Mouse (Mus musculus) MEL (cell line): Measurements from ENCODE around the gene Gm18336. TPM values are rescaled to one million over a fixed set of nuclear protein-coding genes. Genes with fewer than 3 reads are reported as not detected.

Experiments
- DNase-seq: peaks from one replicate; pipeline ENCODE4 v3.0.0; 2011; ENCODE audit warnings: low read depth, low spot score
- H3K27ac ChIP-seq: 2 replicates; pipeline ENCODE4 v1.5.1; 2012; ENCODE audit warnings: low read depth, mild to moderate bottlenecking, control low read depth, low read length, moderate library complexity; ENCODE audit not compliant: control insufficient read depth
- H3K27me3 ChIP-seq, 2 experiments: fragments of 150-350 bp in 1 of 2; sonication (generic) in 1 of 2; 2 replicates each; pipeline ENCODE4 v1.6.1; 2012; ENCODE audit warnings: low read length in 2 of 2, mild to moderate bottlenecking in 2 of 2, improper control_type of control experiment in 1 of 2, moderate library complexity in 1 of 2; ENCODE audit not compliant: insufficient read depth in 2 of 2, control insufficient read depth in 1 of 2
- H3K36me3 ChIP-seq, 2 experiments: 2 replicates each; pipeline ENCODE4 v1.6.1; 2012 to 2014; ENCODE audit warnings: low read length in 2 of 2, improper control_type of control experiment in 1 of 2, inconsistent platforms in 1 of 2, mild to moderate bottlenecking in 1 of 2; ENCODE audit not compliant: insufficient read depth in 2 of 2, control insufficient read depth in 1 of 2
- H3K4me1 ChIP-seq, 2 experiments: fragments of 150-350 bp in 1 of 2; sonication (generic) in 1 of 2; 2 replicates each; pipeline ENCODE4 v1.6.1; 2012; ENCODE audit warnings: low read length in 2 of 2, improper control_type of control experiment in 1 of 2, mild to moderate bottlenecking in 1 of 2; ENCODE audit not compliant: insufficient read depth in 2 of 2, control insufficient read depth in 1 of 2
- H3K4me3 ChIP-seq, 2 experiments: fragments of 150-350 bp in 1 of 2; sonication (generic) in 1 of 2; 2 replicates each; pipeline ENCODE4 v1.5.1; 2012; ENCODE audit warnings: low read depth in 2 of 2, low read length in 2 of 2, mild to moderate bottlenecking in 2 of 2, moderate library complexity in 2 of 2, control low read depth in 1 of 2, improper control_type of control experiment in 1 of 2; ENCODE audit not compliant: control insufficient read depth in 1 of 2, insufficient read depth in 1 of 2
- H3K79me2 ChIP-seq: 2 replicates; pipeline ENCODE4 v1.6.1; 2012; ENCODE audit warnings: mild to moderate bottlenecking, low read length, moderate library complexity; ENCODE audit not compliant: control insufficient read depth, poor library complexity, insufficient read depth
- H3K9ac ChIP-seq: 2 replicates; pipeline ENCODE4 v1.6.1; 2012; ENCODE audit warnings: low read depth, mild to moderate bottlenecking, control low read depth, low read length, moderate library complexity; ENCODE audit not compliant: control insufficient read depth, poor library complexity, severe bottlenecking
- H3K9me3 ChIP-seq: fragments of 150-350 bp; sonication (generic); replicated peaks from 2 replicates; pipeline ENCODE4 v1.6.1; 2012; ENCODE audit warnings: mild to moderate bottlenecking, low read length, improper control_type of control experiment, moderate library complexity; ENCODE audit not compliant: insufficient read depth
- BHLHE40 ChIP-seq: IDR thresholded peaks from 2 replicates; pipeline ENCODE4 v1.6.1; 2012; ENCODE audit warnings: low read depth, mild to moderate bottlenecking, inconsistent platforms, low read length, improper control_type of control experiment, borderline replicate concordance
- CHD1 ChIP-seq: IDR thresholded peaks from 2 replicates; pipeline ENCODE4 v1.6.1; 2012; ENCODE audit warnings: low read depth, mild to moderate bottlenecking, inconsistent platforms, low read length, improper control_type of control experiment
- CTCF ChIP-seq, 3 experiments: IDR thresholded peaks in 2 of 3; conservative IDR thresholded peaks in 1 of 3; 2 replicates each; pipeline ENCODE4 v1.5.1; 2011 to 2012; ENCODE audit warnings: low read length in 3 of 3, low read depth in 2 of 3, mild to moderate bottlenecking in 2 of 3, improper control_type of control experiment in 1 of 3, inconsistent platforms in 1 of 3, mixed read lengths in 1 of 3, moderate library complexity in 1 of 3; ENCODE audit not compliant: control insufficient read depth in 1 of 3, insufficient read depth in 1 of 3, poor library complexity in 1 of 3, severe bottlenecking in 1 of 3
- GABPA ChIP-seq: IDR thresholded peaks from 2 replicates; pipeline ENCODE4 v1.6.1; 2012; ENCODE audit warnings: low read depth, mild to moderate bottlenecking, inconsistent platforms, low read length, improper control_type of control experiment, moderate library complexity
- HCFC1 ChIP-seq: IDR thresholded peaks from 2 replicates; pipeline ENCODE4 v1.6.1; 2012; ENCODE audit warnings: low read depth, mild to moderate bottlenecking, inconsistent platforms, low read length, improper control_type of control experiment, moderate library complexity
- MYC ChIP-seq: IDR thresholded peaks from 2 replicates; pipeline ENCODE4 v1.6.1; 2011; ENCODE audit warnings: low read depth, mild to moderate bottlenecking, low read length, improper control_type of control experiment, moderate library complexity
- NELFE ChIP-seq: IDR thresholded peaks from 2 replicates; pipeline ENCODE4 v1.6.1; 2011; ENCODE audit warnings: low read depth, low read length, improper control_type of control experiment
- RAD21 ChIP-seq: IDR thresholded peaks from 2 replicates; pipeline ENCODE4 v1.6.1; 2011; ENCODE audit warnings: mild to moderate bottlenecking, low read depth, low read length, improper control_type of control experiment
- RCOR1 ChIP-seq: IDR thresholded peaks from 2 replicates; pipeline ENCODE4 v1.6.1; 2012; ENCODE audit warnings: low read depth, mild to moderate bottlenecking, inconsistent platforms, low read length, improper control_type of control experiment
- SIN3A ChIP-seq: IDR thresholded peaks from 2 replicates; pipeline ENCODE4 v1.6.1; 2012; ENCODE audit warnings: low read length, improper control_type of control experiment, inconsistent platforms
- SMC3 ChIP-seq: IDR thresholded peaks from 2 replicates; pipeline ENCODE4 v1.6.1; 2011; ENCODE audit warnings: low read depth, low read length, improper control_type of control experiment
- TAL1 ChIP-seq: IDR thresholded peaks from 2 replicates; pipeline ENCODE4 v1.6.1; 2012; ENCODE audit warnings: mild to moderate bottlenecking, inconsistent platforms, low read length, moderate library complexity, mixed read lengths
- USF2 ChIP-seq, 2 experiments: IDR thresholded peaks; 2 replicates each; pipeline ENCODE4 v1.6.1; 2011 to 2012; ENCODE audit warnings: improper control_type of control experiment in 2 of 2, low read length in 2 of 2, borderline replicate concordance in 1 of 2, inconsistent platforms in 1 of 2, low read depth in 1 of 2, mild to moderate bottlenecking in 1 of 2; ENCODE audit not compliant: insufficient read depth in 1 of 2
- ZC3H11A ChIP-seq: IDR thresholded peaks from 2 replicates; pipeline ENCODE4 v1.6.1; 2012; ENCODE audit warnings: low read depth, mild to moderate bottlenecking, inconsistent platforms, low read length, improper control_type of control experiment
- ZKSCAN1 ChIP-seq: IDR thresholded peaks from 2 replicates; pipeline ENCODE4 v1.6.1; 2012; ENCODE audit warnings: low read depth, mild to moderate bottlenecking, inconsistent platforms, low read length, improper control_type of control experiment, moderate library complexity
- polyA plus RNA-seq, 2 experiments: library from polyadenylated mRNA; stranded (reverse) in 1 of 2; unstranded in 1 of 2; fragments of >175 nt in 1 of 2; fragments of >200 nt in 1 of 2; gene quantifications; 2 replicates each; pipeline versions ENCODE4 v1.2.1 to v1.2.4; 2012; ENCODE audit warnings: low replicate concordance in 2 of 2, low read depth in 1 of 2; ENCODE audit not compliant: insufficient read length in 2 of 2, insufficient read depth in 1 of 2, missing spikeins in 1 of 2
- total RNA-seq: library from RNA; depleted of rRNA; stranded (reverse); fragments of 300-350 nt; gene quantifications from 2 replicates; pipeline ENCODE4 v1.2.3, GENCODE M21; 2012

Gm18336 gene
- total and polyA plus RNA-seq, 3 experiments: 0.04 TPM; not detected in 2

- Histone ChIP-seq H3K4me1 (no peaks in the 10 kb centered on the region), H3K9me3 (no peaks in the 10 kb centered on the region), H3K36me3 (no peaks in the 10 kb centered on the region), H3K4me3 (no peak overlapping the region), H3K27ac (no peak overlapping the region), H3K79me2 (no peaks in the 10 kb centered on the region), H3K9ac (no peak overlapping the region), H3K27me3 (no peaks in the 10 kb centered on the region; a peak in 1 of 4 replicates)
- TF ChIP-seq MYC (no peak), ZC3H11A (no peak), SIN3A (no peak)
- DNase-seq: no peak
Measured at GRCm38 (mm10) chrX:73432850-73433249, 34.3 kb upstream of the Gm18336 start.

DNA sequence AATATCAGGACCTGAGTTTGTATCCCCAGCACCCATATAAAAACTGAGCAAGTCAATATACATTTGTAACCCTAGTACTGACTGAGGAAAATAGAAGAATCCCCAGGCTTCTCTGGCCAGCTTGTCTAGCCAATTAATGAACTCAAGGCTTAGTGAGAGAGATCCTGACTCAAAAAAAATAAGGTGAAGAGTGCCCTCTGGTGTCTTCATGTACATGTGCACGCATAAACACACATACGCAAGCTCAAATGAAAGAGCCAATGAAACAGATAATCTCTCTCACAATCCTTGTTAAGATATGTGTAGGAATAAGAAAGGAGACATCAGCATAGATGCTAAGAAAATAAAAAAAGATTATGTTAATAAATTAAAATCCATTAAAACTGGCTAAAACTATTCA is 31.5 kb upstream of the Gm18336 start:
- TF ChIP-seq RAD21: peak; percentile 74
- no peak for TF ChIP-seq TAL1
- peak in 1 of 3 experiments; percentile 66; a peak in 3 of 6 replicates for TF ChIP-seq CTCF (IDR thresholded peaks at IDR 0.05 in 2 of 3, conservative IDR thresholded peaks at IDR 0.05 in 1 of 3; ENCODE audit: control insufficient read depth in 1 of 3, insufficient read depth in 1 of 3, low read depth in 2 of 3, low read length in 3 of 3, poor library complexity in 1 of 3, severe bottlenecking in 1 of 3)
- TF ChIP-seq ZC3H11A: peak; percentile 79
- no peak for TF ChIP-seq SIN3A
- peak; percentile 78 for TF ChIP-seq SMC3
- no peak for TF ChIP-seq ZKSCAN1
- no peak for TF ChIP-seq BHLHE40
- TF ChIP-seq RCOR1: no peak
- 0 out of 2 replicates have a peak, but pooled peaks have one; percentile 32 for TF ChIP-seq MYC
- H3K9ac ChIP-seq: no peak overlapping the region
- no peaks in the 10 kb centered on the region for H3K9me3 ChIP-seq
- no peak overlapping the region for H3K27ac ChIP-seq
- peak; percentile 44 for DNase-seq
- no peaks in the 10 kb centered on the region for H3K36me3 ChIP-seq
- no peak overlapping the region for H3K4me3 ChIP-seq
- no peaks in the 10 kb centered on the region for H3K79me2 ChIP-seq
- H3K4me1 ChIP-seq: no peaks in the 10 kb centered on the region
- no peaks in the 10 kb centered on the region; a peak in 1 of 4 replicates for H3K27me3 ChIP-seq

DNA sequence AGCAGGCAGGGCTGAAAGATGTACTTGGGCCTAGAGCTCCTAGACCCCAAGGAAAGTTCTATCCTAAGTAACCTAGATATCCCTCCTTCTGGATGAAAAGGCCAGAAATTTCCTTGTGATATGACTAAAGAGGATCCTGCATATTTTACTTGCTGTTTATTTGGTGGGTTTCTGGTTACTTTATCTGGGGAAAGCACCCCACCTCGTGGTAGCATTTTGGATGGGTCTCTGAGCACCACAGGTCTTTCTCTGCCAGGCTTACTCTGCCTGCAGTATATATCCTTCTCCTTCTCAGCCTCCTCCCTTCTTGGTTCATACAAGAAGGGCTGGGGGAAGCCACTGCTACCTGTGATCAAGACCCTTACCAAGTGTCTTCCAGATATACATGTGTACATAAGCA is 14.2 kb upstream of the Gm18336 start:
- Histone ChIP-seq H3K4me3 (no peak overlapping the region), H3K9me3 (no peaks in the 10 kb centered on the region), H3K79me2 (no peaks in the 10 kb centered on the region), H3K27me3 (no peaks in the 10 kb centered on the region; a peak in 1 of 4 replicates), H3K4me1 (no peaks in the 10 kb centered on the region), H3K36me3 (no peaks in the 10 kb centered on the region), H3K9ac (no peak overlapping the region), H3K27ac (no peak overlapping the region)
- DNase-seq: peak; percentile 3
- TF ChIP-seq RAD21 (peak; percentile 21), BHLHE40 (no peak), SMC3 (peak; percentile 30), GABPA (no peak), CHD1 (no peak), USF2 (IDR thresholded peaks at IDR 0.05; ENCODE audit: borderline replicate concordance in 1 of 2, insufficient read depth in 1 of 2, low read depth in 1 of 2, low read length in 2 of 2) (no peak), ZC3H11A (no peak), HCFC1 (no peak), CTCF (IDR thresholded peaks at IDR 0.05 in 2 of 3, conservative IDR thresholded peaks at IDR 0.05 in 1 of 3; ENCODE audit: control insufficient read depth in 1 of 3, insufficient read depth in 1 of 3, low read depth in 2 of 3, low read length in 3 of 3, poor library complexity in 1 of 3, severe bottlenecking in 1 of 3) (peak in 1 of 3 experiments; percentile 21; a peak in 2 of 6 replicates), NELFE (no peak)
